Mouse (Mus musculus) ES-Bruce4 (cell line): ENCODE results near the gene Vps26c.

Source experiments
- CTCF ChIP-seq: IDR thresholded peaks from one replicate; pipeline ENCODE4 v1.8.1; 2011; ENCODE audit warnings: low read depth, low read length
- EP300 ChIP-seq: IDR thresholded peaks from 2 replicates; pipeline ENCODE4 v1.6.1; 2011; ENCODE audit warnings: low read depth, low read length; ENCODE audit not compliant: insufficient read depth
- POLR2A ChIP-seq: IDR thresholded peaks from one replicate; pipeline ENCODE4 v1.8.1; 2011; ENCODE audit warnings: low read length; ENCODE audit not compliant: insufficient read depth

- TF ChIP-seq CTCF (no peak), EP300 (no peak), POLR2A (no peak)
These were observed 77.0 kb downstream of the Vps26c start for GRCm38 (mm10) chr16:94449632-94450031.
